Mouse (Mus musculus): ENCODE results near the gene Serpina16. TPM values are rescaled to one million over a fixed set of nuclear protein-coding genes. Genes with fewer than 3 reads are reported as not detected.

Serpina16 gene
- polyA plus RNA-seq, 1 experiment from 2014 or later: not detected

DNA sequence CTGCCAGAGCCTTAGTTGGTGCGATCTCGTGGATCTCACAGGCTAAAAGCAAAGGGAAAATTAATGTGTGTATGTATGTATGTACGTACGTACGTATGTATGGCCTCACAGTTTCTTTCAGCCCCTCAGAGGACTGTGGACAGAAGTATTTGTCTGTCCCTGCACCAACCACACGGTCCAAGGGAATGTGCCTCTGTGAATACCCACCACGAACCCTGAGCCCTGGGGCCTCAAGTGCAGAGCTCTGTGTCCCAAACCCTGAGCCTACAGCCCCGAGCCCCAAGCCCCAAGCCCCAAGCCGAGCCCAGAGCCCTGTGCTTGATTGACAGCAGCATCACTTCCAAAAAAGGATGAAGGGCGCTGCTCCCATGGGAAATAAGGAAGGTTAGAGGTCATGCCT lies 17.9 kb downstream of the Serpina16 start:
- DNase-seq (ENCODE audit: low spot score): no peak

DNA sequence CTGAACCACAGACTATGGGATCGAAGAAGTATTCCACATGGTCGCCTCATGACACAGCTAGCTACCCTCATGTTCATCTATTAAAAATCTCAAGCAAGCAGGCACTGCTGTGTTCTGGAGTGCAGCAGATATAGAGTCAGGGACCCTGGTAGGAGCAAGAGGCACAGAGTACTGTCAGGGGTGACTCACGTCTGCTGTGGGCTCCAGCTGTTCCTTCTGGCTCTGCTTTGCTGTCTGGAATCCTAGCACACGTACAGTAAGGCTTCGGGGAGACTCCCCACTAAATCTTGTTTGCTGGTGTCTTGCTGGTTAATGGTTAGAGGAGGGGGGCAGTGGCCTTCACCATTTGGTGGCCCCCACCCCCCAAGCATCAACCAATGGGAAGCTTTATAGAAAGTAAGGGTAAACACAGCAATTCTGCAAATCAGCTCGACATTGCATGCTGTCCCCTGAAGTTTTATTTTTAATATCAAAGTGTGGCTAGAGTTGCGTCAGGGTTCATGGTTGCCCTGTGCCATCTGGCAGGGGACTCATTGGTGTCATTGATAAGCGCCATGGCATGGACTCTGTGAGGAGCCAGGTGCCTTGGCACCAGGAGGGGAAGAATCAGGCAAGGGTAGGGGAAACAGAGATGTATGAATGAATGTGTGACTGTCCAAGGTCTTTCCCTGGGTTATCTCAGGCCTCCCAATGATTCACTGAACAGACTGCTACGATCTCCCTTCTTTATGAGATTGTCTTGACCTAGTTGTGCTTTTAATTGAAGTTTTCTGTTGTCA lies 18.9 kb downstream of the Serpina16 start, which contains the start of gene Serpina6:
Serpina6 (minus strand) TSS at position 365 of the 779 bp plus-strand sequence.
- no peak for DNase-seq (ENCODE audit: low spot score)

DNA sequence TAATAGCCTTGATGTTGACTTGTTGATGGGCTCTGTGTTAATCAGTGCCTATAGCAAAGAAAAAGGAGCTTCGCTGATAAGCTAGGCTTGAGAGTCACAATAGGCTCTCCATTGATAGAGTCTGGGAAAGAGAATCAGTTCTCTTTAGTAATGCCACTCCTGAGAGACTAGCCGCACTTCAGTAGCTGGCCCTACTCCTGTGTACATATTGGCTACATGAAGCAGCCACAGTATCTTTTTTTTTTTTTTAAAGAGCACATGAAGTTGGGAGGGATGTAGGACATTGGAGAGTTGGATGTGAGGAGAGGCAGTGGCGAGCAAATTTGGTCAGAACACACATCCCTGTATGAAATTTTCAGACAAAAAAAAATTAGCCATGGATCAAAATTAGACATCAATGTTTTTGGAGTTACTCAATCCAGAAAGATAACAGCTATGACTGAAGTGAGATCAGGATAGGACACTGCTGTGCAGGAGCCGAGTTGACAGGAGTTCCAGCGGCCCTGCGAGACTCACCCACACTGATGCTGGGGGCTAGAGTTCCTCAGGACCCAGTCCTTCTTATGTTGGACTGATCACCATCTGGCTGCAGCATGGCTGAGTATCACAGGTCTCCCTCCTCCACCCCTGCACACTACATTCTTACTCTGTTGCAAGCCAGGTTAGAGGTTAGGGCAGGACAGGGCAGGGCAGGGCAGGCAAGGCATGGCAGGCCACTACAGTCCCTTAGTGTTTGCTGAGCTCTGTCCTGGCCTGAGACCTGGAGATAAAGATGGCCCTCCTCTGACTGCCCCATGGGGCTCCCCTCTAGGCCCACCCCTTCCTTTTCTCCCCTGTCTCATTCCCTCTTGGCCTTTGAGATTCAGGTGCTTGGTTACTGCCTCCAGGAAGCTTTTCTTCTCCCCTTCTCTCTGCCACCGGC lies 20.6 kb downstream of the Serpina16 start:
- DNase-seq (ENCODE audit: low spot score): no peak

DNA sequence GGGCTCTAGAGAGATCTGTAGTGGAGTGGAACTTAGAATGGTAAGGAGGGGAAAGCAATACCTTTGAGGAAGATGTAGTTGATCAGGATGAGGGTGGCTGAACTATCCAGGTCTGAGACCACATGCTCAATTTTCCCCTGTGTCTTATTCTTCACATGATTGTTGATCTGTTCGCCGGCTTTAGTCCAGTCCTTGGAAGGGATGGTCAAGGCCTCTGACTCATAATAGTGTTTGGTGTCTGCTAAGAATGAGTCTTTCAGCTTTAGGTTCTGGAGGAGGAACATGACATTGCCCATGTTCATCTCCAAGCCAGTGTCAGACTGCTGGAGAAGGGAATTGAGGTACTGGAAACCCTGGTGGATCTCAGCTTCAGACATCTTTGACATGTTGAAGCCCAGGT lies 22.1 kb downstream of the Serpina16 start:
- no peak for DNase-seq (ENCODE audit: low spot score)

DNA sequence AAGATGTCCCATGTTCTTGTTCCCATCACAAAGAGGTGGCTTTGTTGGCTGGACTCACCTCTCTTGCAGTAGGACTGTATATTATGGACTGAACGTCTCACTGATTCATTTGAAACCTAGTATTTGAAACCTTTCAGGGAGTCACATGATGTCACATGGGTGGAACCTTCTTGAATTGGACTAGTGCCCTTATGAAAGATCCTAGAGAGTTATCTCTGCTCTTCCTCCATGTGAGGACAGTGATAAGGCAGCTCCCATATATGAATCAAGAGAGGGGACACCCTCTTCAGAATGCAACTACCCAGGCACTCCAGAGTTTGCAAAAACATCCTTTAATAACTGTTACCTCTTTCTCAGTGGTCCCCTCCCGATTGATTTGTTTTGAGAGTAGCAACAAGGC lies 29.6 kb downstream of the Serpina16 start:
- DNase-seq (ENCODE audit: low spot score): no peak

DNA sequence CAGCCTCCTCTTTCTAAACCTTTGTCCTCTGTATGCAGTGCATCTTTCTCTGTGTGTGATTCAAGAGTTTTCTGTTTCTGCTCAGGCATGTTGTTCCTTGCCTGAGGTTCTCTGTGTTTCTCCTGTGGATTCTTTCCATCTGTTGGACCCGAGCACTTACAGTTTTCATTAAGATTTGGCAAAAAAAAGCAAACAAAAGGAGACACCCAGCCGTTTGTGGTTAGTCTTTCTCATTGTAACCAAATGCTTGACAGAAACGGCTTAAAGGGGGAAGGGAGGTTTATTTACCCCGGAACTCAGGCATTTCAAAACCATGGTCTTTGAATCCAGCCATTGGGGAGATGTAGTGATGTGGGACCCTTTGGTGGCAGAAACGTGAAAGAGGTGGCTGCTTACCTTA lies 31.3 kb downstream of the Serpina16 start:
- no peak for DNase-seq (ENCODE audit: low spot score)

DNA sequence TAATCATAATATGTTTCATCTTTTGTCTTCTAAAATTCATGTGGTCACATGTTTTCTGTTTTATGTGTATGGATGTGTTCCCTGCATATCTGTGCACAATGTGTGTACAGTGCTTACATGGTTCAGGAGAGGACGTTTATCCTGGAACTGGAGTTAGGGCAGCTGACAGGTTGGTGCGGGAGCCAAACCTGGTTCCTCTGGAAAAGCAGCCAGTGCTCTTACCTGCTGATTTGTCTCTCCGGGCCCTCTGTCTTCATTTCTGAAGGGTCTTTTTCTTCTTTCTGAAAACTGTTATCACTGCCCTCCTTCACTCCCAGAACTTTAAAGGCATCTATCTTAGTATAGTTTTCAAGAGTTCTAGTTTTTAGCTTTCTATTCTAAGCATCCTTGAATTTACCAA lies 32.1 kb downstream of the Serpina16 start:
- no peak for DNase-seq (ENCODE audit: low spot score)

DNA sequence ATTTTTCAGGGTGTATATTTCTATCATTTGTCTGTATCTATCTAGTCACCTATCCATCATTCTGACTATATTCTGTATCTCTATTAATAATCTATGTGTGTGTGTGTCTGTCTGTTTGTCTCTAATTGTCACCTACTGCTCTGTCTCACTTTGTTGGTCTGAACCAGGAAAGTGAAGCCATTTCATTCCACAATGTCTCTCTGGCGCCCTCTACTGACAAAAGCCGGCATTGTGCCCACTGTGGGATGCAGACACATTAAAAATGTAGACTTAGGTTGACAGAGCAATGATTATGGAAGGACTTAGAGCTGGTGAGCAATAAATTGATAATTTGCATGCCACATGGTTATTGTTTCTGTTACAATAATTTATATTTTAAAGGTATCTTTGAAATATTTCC lies 32.6 kb downstream of the Serpina16 start:
- peak; percentile 49 for DNase-seq (ENCODE audit: low spot score)

DNA sequence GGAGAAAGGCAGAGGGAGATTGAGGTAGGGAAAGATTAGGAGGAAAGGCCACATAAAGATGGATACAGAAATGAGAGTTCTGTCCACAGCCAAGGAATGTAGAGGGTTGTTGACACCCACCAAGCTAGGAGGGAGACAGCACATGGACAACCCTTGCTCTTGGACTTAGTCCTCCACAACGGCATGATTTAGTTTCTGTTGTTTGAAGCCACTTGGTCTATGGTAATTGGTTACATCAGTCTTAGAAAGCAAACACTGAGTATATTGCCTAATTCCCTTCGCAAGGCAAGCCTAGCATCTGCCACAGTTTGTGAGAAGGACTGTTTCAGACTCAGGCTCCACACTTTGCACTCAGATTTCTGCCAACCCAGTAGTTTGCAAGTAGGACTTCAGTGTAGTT lies 40.1 kb downstream of the Serpina16 start:
- no peak for DNase-seq (ENCODE audit: low spot score)

DNA sequence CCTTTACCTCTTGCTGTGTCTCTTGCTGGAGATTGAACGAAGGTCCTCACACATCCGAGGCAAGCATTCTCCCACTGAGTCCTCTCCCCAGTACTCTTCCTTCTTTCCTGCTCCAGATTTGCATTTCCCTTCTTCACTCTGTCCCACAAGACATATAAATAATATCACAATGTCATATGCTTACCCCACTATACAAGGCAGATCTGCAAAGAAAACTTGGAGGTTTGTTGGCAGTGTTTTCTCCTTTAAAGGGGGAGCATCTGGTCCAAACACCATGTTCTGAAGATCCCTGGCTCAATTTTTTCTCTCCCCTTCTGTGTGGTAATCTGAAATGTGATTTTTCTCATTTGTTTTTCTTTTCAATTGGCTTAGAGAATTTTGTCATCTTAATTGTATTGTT lies 41.5 kb downstream of the Serpina16 start:
- DNase-seq (ENCODE audit: low spot score): no peak

DNA sequence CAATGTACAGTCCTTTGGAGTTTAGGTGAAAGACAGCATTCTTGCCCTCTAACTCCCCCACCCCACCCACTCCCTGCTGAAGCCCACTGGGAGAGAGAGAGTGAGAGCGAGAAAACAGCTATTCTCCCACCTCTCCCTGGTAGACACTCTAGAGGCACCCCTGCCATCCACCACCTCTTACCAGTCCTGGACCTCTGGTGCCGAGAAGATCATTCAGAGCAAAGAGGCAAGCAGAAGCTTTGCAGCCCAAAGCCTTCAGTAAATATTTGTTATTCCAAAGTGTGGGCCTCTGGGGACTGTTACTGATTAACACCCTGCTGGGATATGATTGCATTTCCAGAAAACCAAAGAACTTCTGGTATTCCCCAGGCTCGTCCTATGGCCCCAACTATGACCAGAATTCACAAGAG lies 44.7 kb downstream of the Serpina16 start, which contains the start of gene Serpina10:
Serpina10 (minus strand) TSS at position 242 of the 410 bp plus-strand sequence.
- DNase-seq (ENCODE audit: low spot score): no peak

Other genes with a start within 250 kb of the Serpina16 start
- gene Ifi27, start 241.9 kb downstream of the Serpina16 start, polyA plus RNA-seq (2015; fragmentation: Nextera tagmentation; extraction: Ambion mirVana): 160 and 162 TPM in 2 replicates
- gene Ifi27l2a, start 232.5 kb downstream of the Serpina16 start, polyA plus RNA-seq (2015; fragmentation: Nextera tagmentation; extraction: Ambion mirVana): 299 and 338 TPM in 2 replicates
- 0.25 and 0.46 TPM in 2 replicates for gene Ifi27l2b, start 218.9 kb downstream of the Serpina16 start, polyA plus RNA-seq (2015; fragmentation: Nextera tagmentation; extraction: Ambion mirVana)
- 0.40 and 0.44 TPM in 2 replicates for gene Ppp4r4, start 143.9 kb downstream of the Serpina16 start, polyA plus RNA-seq (2015; fragmentation: Nextera tagmentation; extraction: Ambion mirVana)
- gene Serpina10, start 44.7 kb downstream of the Serpina16 start, polyA plus RNA-seq (2015; fragmentation: Nextera tagmentation; extraction: Ambion mirVana): 0.09 TPM in 1 of 2 replicates, not detected in the other
- gene Serpina6, start 18.9 kb downstream of the Serpina16 start, polyA plus RNA-seq (2015; fragmentation: Nextera tagmentation; extraction: Ambion mirVana): 0.08 and 0.13 TPM in 2 replicates
- not detected in 2 replicates for gene Serpina1f, start 19.4 kb upstream of the Serpina16 start, polyA plus RNA-seq (2015; fragmentation: Nextera tagmentation; extraction: Ambion mirVana)
- gene Serpina1d, start 97.5 kb upstream of the Serpina16 start, polyA plus RNA-seq (2015; fragmentation: Nextera tagmentation; extraction: Ambion mirVana): not detected in 2 replicates
- gene Serpina1b, start 154.2 kb upstream of the Serpina16 start, polyA plus RNA-seq (2015; fragmentation: Nextera tagmentation; extraction: Ambion mirVana): 0.17 TPM in 1 of 2 replicates, not detected in the other
- not detected in 2 replicates for gene Serpina1a, start 187.4 kb upstream of the Serpina16 start, polyA plus RNA-seq (2015; fragmentation: Nextera tagmentation; extraction: Ambion mirVana)
- gene Serpina1c, start 228.7 kb upstream of the Serpina16 start, polyA plus RNA-seq (2015; fragmentation: Nextera tagmentation; extraction: Ambion mirVana): 0.18 TPM in 1 of 2 replicates, not detected in the other

Measured in thymus, postnatal 0 days (tissue).